Mouse (Mus musculus) heart, adult 2 months (tissue): Measurements from ENCODE around the gene Fyn.

Experiments
- CTCF ChIP-seq: fragments of 200-600 bp; IDR thresholded peaks from 2 replicates; pipeline ENCODE4 v1.8.1; 2022; ENCODE audit warnings: antibody characterized with exemption, mild to moderate bottlenecking, moderate library complexity
- EP300 ChIP-seq: fragments of 200-500 bp; IDR thresholded peaks from 2 replicates; pipeline ENCODE4 v1.6.1; 2011; ENCODE audit warnings: low read depth, low read length, control low read depth; ENCODE audit not compliant: insufficient read depth
- POLR2A ChIP-seq: fragments of 200-500 bp; IDR thresholded peaks from 2 replicates; pipeline ENCODE4 v1.6.1; 2011; ENCODE audit warnings: mild to moderate bottlenecking, low read depth, low read length, control low read depth; ENCODE audit not compliant: insufficient read depth

GRCm38 (mm10) chr10:39551637-39552185 is 183.1 kb downstream of the Fyn start:
- TF ChIP-seq POLR2A (no peak), EP300 (no peak), CTCF (no peak)
